Mouse (Mus musculus): ENCODE measurements around the gene Eps8l1. TPM values are rescaled to one million over a fixed set of nuclear protein-coding genes. Genes with fewer than 3 reads are reported as not detected.

Eps8l1 gene
- polyA plus RNA-seq, 1 experiment: 7.0 TPM

GRCm38 (mm10) chr7:4497271-4497903 is 36.9 kb downstream of the Eps8l1 start:
- Histone ChIP-seq H3K27me3 (ENCODE audit: control insufficient read depth, insufficient read depth, low read length, poor library complexity, severe bottlenecking) (no peaks in the 10 kb centered on the region), H3K9me3 (replicated peaks; ENCODE audit: control insufficient read depth, insufficient read depth, low read length, poor library complexity, severe bottlenecking) (no peaks in the 10 kb centered on the region), H3K36me3 (ENCODE audit: control insufficient read depth, insufficient read depth, low read length, poor library complexity, severe bottlenecking) (no peaks in the 10 kb centered on the region)

GRCm38 (mm10) chr7:4498251-4498650 is 37.8 kb downstream of the Eps8l1 start:
- no peaks in the 10 kb centered on the region for H3K9me3 ChIP-seq (replicated peaks; ENCODE audit: control insufficient read depth, insufficient read depth, low read length, poor library complexity, severe bottlenecking)
- H3K4me1 ChIP-seq (ENCODE audit: control insufficient read depth, insufficient read depth, low read length): no peaks in the 10 kb centered on the region
- TF ChIP-seq EP300 (IDR thresholded peaks at IDR 0.05; ENCODE audit: insufficient read depth, low read depth, low read length): no peak
- TF ChIP-seq POLR2A (IDR thresholded peaks at IDR 0.05; ENCODE audit: insufficient read depth, low read length): no peak
- no peak for TF ChIP-seq CTCF (IDR thresholded peaks at IDR 0.05; ENCODE audit: low read depth, low read length)
- no peak overlapping the region for H3K9ac ChIP-seq (ENCODE audit: low read depth, poor library complexity, severe bottlenecking)
- no peak overlapping the region for H3K4me3 ChIP-seq (ENCODE audit: low read depth, low read length)
- no peaks in the 10 kb centered on the region for H3K36me3 ChIP-seq (ENCODE audit: control insufficient read depth, insufficient read depth, low read length, poor library complexity, severe bottlenecking)
- H3K27me3 ChIP-seq (ENCODE audit: control insufficient read depth, insufficient read depth, low read length, poor library complexity, severe bottlenecking): no peaks in the 10 kb centered on the region
- H3K27ac ChIP-seq (ENCODE audit: insufficient read depth, low read length): no peak overlapping the region

More at GRCm38 (mm10) chr7:4497271-4497903, 36.9 kb downstream of the Eps8l1 start:
- no peaks in the 10 kb centered on the region for H3K4me1 ChIP-seq (ENCODE audit: control insufficient read depth, insufficient read depth, low read length)
- no peak for TF ChIP-seq POLR2A (IDR thresholded peaks at IDR 0.05; ENCODE audit: insufficient read depth, low read length)
- TF ChIP-seq CTCF (IDR thresholded peaks at IDR 0.05; ENCODE audit: low read depth, low read length): no peak
- no peak for TF ChIP-seq EP300 (IDR thresholded peaks at IDR 0.05; ENCODE audit: insufficient read depth, low read depth, low read length)
- no peak overlapping the region for H3K4me3 ChIP-seq (ENCODE audit: low read depth, low read length)
- H3K9ac ChIP-seq (ENCODE audit: low read depth, poor library complexity, severe bottlenecking): no peak overlapping the region
- no peak overlapping the region for H3K27ac ChIP-seq (ENCODE audit: insufficient read depth, low read length)

GRCm38 (mm10) chr7:4499034-4499433 is 38.6 kb downstream of the Eps8l1 start:
- TF ChIP-seq CTCF (IDR thresholded peaks at IDR 0.05; ENCODE audit: low read depth, low read length): no peak
- TF ChIP-seq POLR2A (IDR thresholded peaks at IDR 0.05; ENCODE audit: insufficient read depth, low read length): no peak
- no peak for TF ChIP-seq EP300 (IDR thresholded peaks at IDR 0.05; ENCODE audit: insufficient read depth, low read depth, low read length)
- no peak overlapping the region for H3K27ac ChIP-seq (ENCODE audit: insufficient read depth, low read length)
- H3K4me3 ChIP-seq (ENCODE audit: low read depth, low read length): no peak overlapping the region
- H3K27me3 ChIP-seq (ENCODE audit: control insufficient read depth, insufficient read depth, low read length, poor library complexity, severe bottlenecking): no peaks in the 10 kb centered on the region
- no peaks in the 10 kb centered on the region for H3K36me3 ChIP-seq (ENCODE audit: control insufficient read depth, insufficient read depth, low read length, poor library complexity, severe bottlenecking)
- no peaks in the 10 kb centered on the region for H3K4me1 ChIP-seq (ENCODE audit: control insufficient read depth, insufficient read depth, low read length)
- H3K9me3 ChIP-seq (replicated peaks; ENCODE audit: control insufficient read depth, insufficient read depth, low read length, poor library complexity, severe bottlenecking): no peaks in the 10 kb centered on the region
- H3K9ac ChIP-seq (ENCODE audit: low read depth, poor library complexity, severe bottlenecking): no peak overlapping the region

GRCm38 (mm10) chr7:4500892-4501471 is 40.5 kb downstream of the Eps8l1 start:
- Histone ChIP-seq H3K27me3 (ENCODE audit: control insufficient read depth, insufficient read depth, low read length, poor library complexity, severe bottlenecking) (no peaks in the 10 kb centered on the region), H3K36me3 (ENCODE audit: control insufficient read depth, insufficient read depth, low read length, poor library complexity, severe bottlenecking) (no peaks in the 10 kb centered on the region), H3K9ac (ENCODE audit: low read depth, poor library complexity, severe bottlenecking) (peak overlapping the region; percentile 91), H3K4me1 (ENCODE audit: control insufficient read depth, insufficient read depth, low read length) (no peaks in the 10 kb centered on the region), H3K27ac (ENCODE audit: insufficient read depth, low read length) (no peak overlapping the region), H3K9me3 (replicated peaks; ENCODE audit: control insufficient read depth, insufficient read depth, low read length, poor library complexity, severe bottlenecking) (no peaks in the 10 kb centered on the region), H3K4me3 (ENCODE audit: low read depth, low read length) (peak overlapping the region; percentile 91)
- no peak for TF ChIP-seq CTCF (IDR thresholded peaks at IDR 0.05; ENCODE audit: low read depth, low read length)
- no peak for TF ChIP-seq POLR2A (IDR thresholded peaks at IDR 0.05; ENCODE audit: insufficient read depth, low read length)
- TF ChIP-seq EP300 (IDR thresholded peaks at IDR 0.05; ENCODE audit: insufficient read depth, low read depth, low read length): no peak

GRCm38 (mm10) chr7:4501558-4502397 is 41.3 kb downstream of the Eps8l1 start, which contains the start of gene Ppp1r12c:
Gene Ppp1r12c, minus strand, starts transcription at chr7:4501680.
- H3K27me3 ChIP-seq (ENCODE audit: control insufficient read depth, insufficient read depth, low read length, poor library complexity, severe bottlenecking): no peaks in the 10 kb centered on the region
- TF ChIP-seq POLR2A (IDR thresholded peaks at IDR 0.05; ENCODE audit: insufficient read depth, low read length) (peak; percentile 21), CTCF (IDR thresholded peaks at IDR 0.05; ENCODE audit: low read depth, low read length) (no peak)
- peak within 1 kb of the TSS; percentile 79 for H3K27ac ChIP-seq (ENCODE audit: insufficient read depth, low read length)
- no peaks in the 10 kb centered on the region for H3K4me1 ChIP-seq (ENCODE audit: control insufficient read depth, insufficient read depth, low read length)
- peak within 1 kb of the TSS; percentile 99 for H3K4me3 ChIP-seq (ENCODE audit: low read depth, low read length)
- H3K36me3 ChIP-seq (ENCODE audit: control insufficient read depth, insufficient read depth, low read length, poor library complexity, severe bottlenecking): no peaks in the 10 kb centered on the region
- H3K9ac ChIP-seq (ENCODE audit: low read depth, poor library complexity, severe bottlenecking): peak within 1 kb of the TSS; percentile 91
- no peaks in the 10 kb centered on the region for H3K9me3 ChIP-seq (replicated peaks; ENCODE audit: control insufficient read depth, insufficient read depth, low read length, poor library complexity, severe bottlenecking)
